Mouse (Mus musculus) layer of hippocampus, adult 9-11 months (tissue): ENCODE data around the gene Peli2.
A peak's percentile ranks its signal among the peaks of the same experiment; 100 is the strongest.

Source experiments
- DNase-seq: peaks from one replicate; pipeline ENCODE4 v3.0.0; 2022

The Peli2 gene

DNA sequence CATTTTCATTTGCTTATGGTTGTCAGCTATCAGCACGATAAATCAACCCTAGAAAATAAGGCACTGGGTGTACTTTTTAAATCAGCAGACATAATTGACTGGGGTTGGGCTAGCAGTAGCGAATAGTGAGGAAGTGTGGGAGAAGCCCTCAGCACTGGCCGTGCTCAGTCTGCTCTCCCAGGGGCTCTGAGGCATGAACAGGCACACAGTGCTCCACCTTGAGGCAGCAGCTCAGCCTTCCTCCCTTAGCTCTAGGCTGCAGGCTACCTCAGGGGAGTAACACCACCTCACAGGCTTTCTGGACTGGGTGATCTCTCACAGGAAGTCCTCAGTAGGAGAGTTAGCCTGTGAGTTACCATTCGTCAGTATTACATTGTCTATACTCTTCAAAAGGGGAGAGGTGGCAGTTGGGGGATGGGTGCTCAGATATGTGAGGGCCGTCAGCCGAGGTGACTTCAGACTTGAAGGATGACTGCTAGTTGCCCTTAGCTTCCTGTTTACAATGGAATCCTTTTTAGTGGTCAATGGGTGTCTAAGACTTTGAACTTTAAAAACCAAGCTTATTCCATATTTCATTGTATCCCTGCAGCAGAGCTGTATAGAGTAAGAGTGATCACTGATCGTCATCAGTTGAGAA lies 105.3 kb downstream of the Peli2 start:
- no peak for DNase-seq

DNA sequence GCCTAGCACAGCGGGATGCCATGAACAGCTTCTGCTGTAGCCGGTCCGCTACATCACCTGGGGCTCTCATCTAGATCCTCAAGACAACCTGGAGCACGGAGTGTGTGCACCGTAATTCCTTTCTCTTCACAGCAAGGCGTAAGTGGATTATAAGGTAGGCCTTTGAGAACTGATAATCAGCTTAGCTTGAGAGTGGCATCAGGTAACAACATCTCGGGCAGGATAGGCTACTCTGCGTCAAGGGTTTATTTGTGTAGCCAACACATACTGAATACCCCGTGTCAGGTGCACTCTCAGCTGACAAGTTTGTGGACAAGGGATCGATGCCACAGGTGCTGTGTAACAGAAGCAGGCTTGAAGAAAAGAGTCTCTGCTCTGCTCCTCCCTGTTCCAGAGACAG lies 106.1 kb downstream of the Peli2 start:
- no peak for DNase-seq

- DNase-seq = no peak
Measured at GRCm38 (mm10) chr14:48234785-48235519, 114.3 kb downstream of the Peli2 start.

GRCm38 (mm10) chr14:48241335-48241734 lies 120.7 kb downstream of the Peli2 start:
- DNase-seq = no peak

DNA sequence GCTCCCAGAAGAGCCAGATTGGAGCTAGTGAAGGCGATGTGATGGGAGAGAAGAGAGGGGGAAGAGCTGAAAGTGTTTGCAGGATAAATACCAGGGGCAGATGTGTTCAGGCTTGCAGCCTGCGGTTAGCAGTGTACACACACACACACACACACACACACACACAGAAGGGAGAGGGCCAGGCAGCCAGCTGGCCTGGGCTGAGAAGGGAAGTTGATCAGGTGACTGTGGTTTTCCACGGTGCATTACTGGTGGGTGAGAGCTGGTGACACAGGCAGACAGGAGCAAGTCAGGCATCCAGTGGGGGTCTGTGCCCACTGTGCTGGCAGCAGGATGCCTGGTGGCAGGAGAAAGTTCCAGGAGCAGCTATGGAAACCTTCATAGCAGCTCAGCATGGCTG lies 125.6 kb downstream of the Peli2 start:
- DNase-seq = peak; percentile 57

- DNase-seq = no peak
Measured at GRCm38 (mm10) chr14:48246963-48247362, 126.3 kb downstream of the Peli2 start.

DNA sequence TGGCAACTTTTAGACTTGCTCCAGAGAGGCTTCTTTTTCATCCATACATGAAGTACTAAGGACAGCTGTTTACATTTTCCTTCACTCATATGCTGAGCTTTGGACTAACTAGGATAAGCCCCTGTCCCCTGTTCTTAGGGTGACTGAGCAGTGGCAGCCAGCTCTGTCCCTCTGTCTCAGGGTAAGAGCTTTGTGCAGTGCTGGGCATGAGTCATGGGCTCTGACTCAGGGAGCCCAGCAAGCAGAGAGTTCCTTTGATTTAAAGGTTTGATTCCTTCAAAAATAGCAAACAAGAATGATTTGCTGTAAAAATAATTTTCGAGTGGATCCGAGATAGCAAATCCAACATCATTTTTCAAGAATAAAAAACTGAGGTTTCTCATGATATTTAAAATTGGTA lies 128.8 kb downstream of the Peli2 start:
- no peak for DNase-seq

DNA sequence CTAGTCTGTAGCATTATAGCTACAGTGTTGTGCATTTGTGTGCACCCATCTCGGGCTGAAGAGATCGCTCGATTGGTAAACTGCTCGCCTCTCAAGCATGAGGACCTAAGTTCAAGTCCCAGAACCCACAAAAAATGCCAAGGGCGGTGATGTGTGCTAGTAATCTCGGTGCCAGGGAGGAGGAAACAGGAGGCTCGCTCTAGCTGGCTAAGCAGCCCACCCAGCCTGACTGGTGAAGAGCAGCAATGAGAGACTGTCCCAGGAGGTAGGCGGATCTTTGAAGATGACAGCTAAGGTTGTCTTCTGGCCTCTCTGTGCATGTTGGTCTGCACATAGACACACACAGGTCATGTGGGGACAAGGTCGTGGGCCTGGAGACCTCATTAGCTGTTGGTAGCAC lies 129.3 kb downstream of the Peli2 start:
- DNase-seq = no peak

DNA sequence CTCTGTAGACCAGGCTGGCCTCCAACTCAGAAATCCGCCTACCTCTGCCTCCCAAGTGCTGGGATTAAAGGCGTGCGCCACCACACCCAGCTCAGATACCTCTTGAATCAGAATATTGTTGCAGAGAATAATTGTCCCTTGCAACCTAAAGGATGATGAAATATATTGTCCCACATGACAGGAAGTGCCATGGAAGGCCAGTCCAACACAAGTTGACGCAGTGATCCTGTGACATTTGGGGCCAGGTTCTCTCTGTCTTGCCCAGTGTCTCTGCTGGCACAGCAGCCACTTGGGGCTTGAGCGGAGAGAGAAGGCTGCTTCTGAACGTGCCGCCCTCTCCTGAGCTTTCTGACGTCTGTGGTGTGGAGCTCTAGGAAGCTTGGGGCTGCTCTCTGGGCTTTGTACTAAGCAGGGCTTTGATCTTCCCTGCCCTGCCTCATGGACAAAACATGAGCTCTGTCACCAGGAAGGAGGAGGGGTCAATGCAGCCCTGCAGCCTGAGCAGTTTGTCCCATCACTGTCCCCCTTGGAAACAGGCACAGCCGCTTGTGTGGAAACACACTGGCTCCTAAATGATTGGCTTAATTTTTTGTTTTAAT lies 130.9 kb downstream of the Peli2 start:
- DNase-seq = no peak

GRCm38 (mm10) chr14:48253183-48253582 lies 132.6 kb downstream of the Peli2 start:
- no peak for DNase-seq

GRCm38 (mm10) chr14:48254696-48255095 lies 134.1 kb downstream of the Peli2 start:
- no peak for DNase-seq

DNA sequence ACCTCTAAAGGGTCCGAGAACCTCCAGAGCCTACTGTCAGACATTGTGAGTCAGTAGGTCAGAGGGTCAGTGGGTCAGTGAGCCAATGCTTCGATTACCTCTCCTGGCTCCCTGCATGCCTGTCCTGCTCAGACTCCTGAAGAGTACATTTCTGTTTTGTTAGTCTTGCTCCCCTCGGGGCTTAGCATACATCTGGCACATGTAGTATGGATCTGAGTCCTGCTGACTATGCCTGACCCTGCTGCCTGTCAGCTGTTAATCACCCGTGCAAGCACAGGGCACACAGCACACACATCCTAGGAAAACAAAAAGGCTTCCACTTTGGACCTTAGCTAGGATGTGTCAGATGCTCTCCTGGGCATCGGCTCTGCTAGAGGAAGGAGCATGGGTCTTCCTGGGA lies 134.7 kb downstream of the Peli2 start:
- no peak for DNase-seq

- no peak for DNase-seq
Measured at GRCm38 (mm10) chr14:48257759-48258158, 137.1 kb downstream of the Peli2 start.

DNA sequence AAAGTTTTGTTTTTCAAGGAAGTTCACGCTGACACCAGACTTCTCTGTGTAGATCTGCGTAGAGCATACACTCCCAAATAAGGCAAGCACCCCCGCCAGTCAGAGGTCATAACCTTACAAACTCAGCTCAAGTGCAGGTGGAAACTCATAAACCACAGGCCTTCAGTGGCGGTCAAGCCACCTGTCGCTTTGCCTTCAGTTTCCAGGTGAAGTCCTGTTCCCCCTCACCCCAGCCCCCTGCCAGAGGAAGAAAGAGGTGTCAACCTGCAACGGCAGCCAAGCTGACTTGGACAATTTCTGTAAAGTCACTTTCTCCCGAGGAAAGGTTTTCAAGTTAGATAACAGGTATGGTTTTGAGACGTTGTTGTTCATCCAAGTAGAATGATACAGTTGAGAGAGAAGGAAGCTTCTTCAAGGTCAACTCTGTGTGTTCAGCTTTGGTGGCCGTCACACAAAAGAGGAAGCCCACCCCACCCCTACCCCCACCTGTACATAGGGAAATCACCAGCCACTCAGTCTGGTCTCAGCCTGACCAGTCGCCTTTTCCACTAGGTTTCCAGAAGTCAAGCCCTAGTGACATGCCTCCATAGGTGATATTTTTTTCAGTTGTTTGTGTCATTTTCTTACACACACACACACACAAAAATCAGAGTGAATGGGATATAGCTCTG lies 138.2 kb downstream of the Peli2 start:
- no peak for DNase-seq

DNA sequence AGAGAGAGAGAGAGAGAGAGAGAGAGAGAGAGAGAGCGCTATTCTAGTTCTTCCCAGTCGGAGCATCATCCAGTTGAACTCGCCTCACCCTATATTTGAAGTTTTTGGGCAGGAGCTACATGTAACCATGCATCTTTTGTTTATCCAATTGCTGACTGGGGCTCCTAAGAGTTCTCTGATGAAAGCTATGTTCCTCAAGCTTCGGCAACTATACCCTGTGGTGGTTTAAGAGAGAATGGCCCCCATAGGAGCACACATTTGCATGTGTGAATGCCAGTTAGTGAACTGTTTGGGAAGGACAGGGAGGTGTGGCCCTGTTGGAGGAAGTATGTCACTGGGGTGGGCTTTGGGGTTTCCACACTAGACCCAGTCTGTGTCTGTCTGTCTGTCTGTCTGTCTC lies 142.5 kb downstream of the Peli2 start:
- no peak for DNase-seq

- no peak for DNase-seq
Measured at GRCm38 (mm10) chr14:48266710-48267109, 146.1 kb downstream of the Peli2 start.

DNA sequence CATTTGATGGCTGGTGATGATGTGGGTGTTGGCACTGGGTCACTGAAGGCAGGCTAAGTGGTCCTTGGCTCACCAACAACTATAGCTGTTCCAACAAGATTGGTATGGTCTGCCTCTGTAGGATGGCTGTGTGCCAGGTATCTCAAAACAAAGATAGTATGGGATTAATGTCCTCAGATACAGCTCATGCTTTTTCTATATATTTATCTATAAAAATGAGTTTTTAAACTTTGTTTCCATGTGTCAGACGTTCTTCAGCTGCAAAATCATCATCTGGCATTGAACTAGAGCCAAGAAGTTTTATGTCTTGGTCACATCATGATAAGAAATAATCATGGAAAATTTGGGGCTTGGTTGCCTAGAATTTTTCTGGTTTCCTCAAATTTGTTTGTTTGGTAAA lies 157.7 kb downstream of the Peli2 start:
- no peak for DNase-seq

DNA sequence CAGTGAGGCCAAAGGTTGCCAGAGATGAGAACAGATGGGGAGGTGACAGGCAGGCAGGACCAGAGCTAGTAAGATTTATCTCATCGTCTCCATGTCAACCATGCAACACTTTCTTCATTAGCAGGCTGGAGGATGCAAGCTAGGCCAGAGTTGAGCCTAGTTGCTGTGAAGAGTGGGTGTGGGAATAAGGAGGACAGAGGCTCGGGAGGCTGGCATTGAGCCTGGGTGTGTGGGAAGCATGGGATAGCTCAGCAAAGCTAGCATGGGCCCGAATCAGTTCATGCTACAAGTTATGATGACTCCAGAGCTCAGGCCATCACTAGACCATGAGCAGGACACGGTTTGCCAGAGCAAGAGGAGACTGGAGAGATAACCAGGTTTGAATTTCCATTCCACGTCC lies 166.3 kb downstream of the Peli2 start:
- DNase-seq = peak; percentile 42

GRCm38 (mm10) chr14:48287581-48287980 lies 167.0 kb downstream of the Peli2 start:
- no peak for DNase-seq

GRCm38 (mm10) chr14:48288600-48288999 lies 168.0 kb downstream of the Peli2 start:
- no peak for DNase-seq

DNA sequence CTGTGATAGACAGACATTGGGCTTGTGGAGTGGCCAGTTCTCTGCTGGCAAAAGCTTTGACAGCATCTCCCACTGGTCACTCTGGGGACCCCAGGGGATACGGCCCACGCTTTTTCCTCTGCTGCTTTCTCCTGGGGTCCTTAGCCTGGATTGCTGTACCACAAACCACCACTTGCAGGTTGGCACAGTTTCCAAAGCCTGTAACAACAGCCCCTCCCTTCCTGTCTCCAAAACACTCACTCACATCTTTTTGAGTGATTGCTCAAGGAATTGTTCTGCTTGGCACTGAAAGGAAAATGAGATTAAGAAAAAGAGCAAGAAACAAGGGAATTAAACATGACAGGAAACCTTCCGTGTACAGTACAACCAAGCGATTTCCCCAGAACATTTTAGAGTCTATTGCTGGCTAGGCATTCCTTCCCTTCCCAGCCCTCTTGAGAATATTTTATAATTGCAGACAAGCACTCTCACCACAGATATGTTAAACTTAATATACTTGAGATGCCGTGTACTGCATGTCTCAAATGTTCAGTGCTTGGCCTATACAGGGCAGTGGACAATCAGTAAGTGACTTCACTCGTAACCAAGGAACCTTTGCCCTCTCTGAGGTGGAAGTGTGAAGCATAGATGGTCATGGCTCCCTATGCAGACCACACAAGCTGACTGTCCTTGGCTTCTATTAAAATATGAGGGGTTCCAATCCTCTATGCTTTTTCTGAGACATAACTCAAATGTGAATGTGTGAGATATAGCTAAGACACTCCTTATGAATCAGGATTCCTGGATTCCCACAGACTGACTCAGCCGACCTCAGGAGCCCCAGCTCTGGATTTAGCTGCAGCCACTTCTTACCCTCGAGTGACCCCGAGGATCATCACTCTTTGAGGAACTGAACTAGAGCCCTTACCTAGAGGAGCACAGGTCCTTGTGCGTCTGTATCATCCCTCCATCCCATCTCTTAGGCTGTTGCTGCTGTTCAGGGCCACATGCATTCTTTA lies 169.3 kb downstream of the Peli2 start:
- no peak for DNase-seq

- no peak for DNase-seq
Measured at GRCm38 (mm10) chr14:48293498-48293897, 172.9 kb downstream of the Peli2 start.

GRCm38 (mm10) chr14:48295410-48295809 lies 174.8 kb downstream of the Peli2 start:
- no peak for DNase-seq
